Mouse (Mus musculus) lung, adult 2 months (tissue): ENCODE results near the gene Prdm2.

Experiments used
- CTCF ChIP-seq: fragments of 200-500 bp; IDR thresholded peaks from 2 replicates; pipeline ENCODE4 v1.5.1; 2011; ENCODE audit warnings: mild to moderate bottlenecking, low read length, control low read depth; ENCODE audit not compliant: insufficient read depth
- POLR2A ChIP-seq: fragments of 200-500 bp; IDR thresholded peaks from 2 replicates; pipeline ENCODE4 v1.6.1; 2011; ENCODE audit warnings: low read depth, mild to moderate bottlenecking, control low read depth, low read length, borderline replicate concordance; ENCODE audit errors: extremely low read depth

DNA sequence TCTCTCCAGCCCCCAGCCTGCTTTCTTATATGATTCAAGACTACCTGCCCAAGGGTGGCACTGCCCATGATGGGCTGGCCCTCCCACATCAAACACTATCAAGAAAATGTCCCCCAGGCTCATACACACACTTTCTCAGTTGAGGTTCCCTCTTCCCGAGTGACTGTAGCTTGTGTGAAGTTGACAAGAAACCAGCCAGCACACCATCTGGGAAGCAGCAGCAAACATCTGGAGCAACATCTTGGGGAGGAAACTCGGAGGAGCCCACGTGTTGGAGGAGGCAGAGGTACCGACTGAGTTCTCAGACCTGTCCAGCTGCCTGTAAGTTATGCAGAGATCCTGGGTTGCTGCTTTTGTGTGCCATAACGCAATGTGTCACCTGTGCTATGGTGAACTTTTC lies 108.1 kb downstream of the Prdm2 start:
- TF ChIP-seq CTCF (no peak), POLR2A (no peak)
